Mouse (Mus musculus): ENCODE data around the gene Pradc1. TPM values are rescaled to one million over a fixed set of nuclear protein-coding genes. Genes with fewer than 3 reads are reported as not detected.

The Pradc1 gene
- 15.1 and 16.3 TPM in 2 replicates for polyA plus RNA-seq (2012; ENCODE audit: insufficient read depth, insufficient read length, missing spikeins)

DNA sequence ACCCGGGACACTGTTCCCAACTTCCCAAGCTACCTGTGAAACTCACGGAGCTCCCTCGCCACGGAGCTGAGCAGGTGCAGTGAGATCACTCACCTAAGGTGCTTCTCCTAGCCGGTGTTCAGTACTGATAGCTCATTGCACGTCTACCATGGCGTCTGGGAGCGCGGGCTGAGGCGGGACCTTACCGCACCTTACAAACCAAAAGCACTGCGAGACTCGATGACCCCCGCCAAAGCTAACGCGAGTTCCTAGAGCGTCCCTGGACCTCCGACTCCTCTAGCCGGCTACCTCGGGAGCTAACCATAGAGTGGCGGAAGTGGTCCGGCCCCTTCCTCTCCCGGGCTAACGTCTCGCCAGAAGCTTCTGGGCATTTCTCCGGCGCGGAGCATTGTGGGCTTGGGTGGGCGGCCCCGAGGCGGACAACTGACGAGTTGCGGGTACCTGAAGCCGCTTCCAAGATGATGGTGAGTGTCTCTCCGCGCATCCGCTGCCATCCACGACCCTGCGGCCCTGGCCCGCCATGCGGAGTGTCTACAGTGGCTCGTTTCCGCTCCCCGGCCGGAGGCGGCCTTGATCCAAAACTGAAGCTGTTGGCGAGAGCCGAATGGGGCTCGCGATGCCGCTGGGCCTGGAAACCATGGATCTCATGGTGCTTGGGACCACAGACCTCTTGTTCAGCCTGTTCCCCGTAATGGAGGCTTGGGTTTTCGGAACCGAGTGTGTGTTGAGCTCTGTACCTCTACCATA, at the start of gene Pradc1:
Gene Pradc1, minus strand, starts transcription at position 307 of the 747 bp plus-strand sequence.
- Histone ChIP-seq H3K4me3 (ENCODE audit: insufficient read depth, low read depth, low read length) (peak within 1 kb of the TSS; percentile 93), H3K27ac (replicated peaks; ENCODE audit: low read depth, low read length) (peak within 1 kb of the TSS; percentile 73), H3K4me1 (ENCODE audit: control insufficient read depth, insufficient read depth, insufficient read length, low read length) (peaks cover 5% of the 10 kb centered on the region; the same call in 1 of the 2 replicates)

DNA sequence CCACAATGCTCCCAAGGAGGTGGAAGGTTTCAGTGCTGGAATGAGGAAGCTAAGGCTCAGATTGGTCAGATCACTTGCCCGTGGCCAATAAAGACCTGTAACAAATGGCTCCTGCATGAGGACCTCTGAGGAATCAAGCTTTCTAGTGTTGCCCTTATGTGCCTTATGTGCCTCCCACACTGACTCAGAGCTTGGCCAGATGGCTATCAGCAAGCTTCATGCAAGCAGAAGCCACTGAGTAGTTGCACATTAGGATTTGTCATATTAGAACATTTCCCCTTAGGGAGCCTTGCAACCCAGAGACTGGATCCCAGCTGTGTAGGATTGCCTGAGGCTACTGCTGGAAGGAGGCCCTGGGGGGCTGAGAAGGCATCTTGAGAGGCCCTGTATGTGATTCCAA, 48.6 kb upstream of the Pradc1 start:
- Histone ChIP-seq H3K4me3 (ENCODE audit: insufficient read depth, low read depth, low read length) (no peak overlapping the region), H3K4me1 (ENCODE audit: control insufficient read depth, insufficient read depth, insufficient read length, low read length) (no peaks in the 10 kb centered on the region)

DNA sequence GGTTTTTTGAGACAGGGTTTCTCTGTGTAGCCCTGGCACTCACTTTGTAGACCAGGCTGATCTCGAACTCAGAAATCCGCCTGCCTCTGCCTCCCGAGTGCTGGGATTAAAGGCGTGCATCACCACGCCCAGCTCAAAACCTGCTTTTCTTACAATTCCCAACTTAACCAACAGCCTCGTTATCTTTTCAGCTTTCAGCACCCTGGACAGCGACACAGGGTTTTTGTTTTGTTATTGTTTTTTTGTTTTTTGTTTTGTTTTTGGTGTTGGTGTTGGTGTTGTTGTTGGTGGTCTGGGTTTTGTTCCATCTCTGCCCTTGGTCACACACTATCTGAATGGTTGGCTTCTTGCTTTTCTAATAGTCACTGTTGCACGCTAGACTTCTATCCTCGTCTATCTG, 46.4 kb upstream of the Pradc1 start:
- Histone ChIP-seq H3K4me3 (ENCODE audit: insufficient read depth, low read depth, low read length) (no peak overlapping the region), H3K4me1 (ENCODE audit: control insufficient read depth, insufficient read depth, insufficient read length, low read length) (no peaks in the 10 kb centered on the region), H3K27ac (replicated peaks; ENCODE audit: low read depth, low read length) (no peak overlapping the region)

More for the DNA sequence above, 48.6 kb upstream of the Pradc1 start:
- H3K27ac ChIP-seq (replicated peaks; ENCODE audit: low read depth, low read length) = no peak overlapping the region

DNA sequence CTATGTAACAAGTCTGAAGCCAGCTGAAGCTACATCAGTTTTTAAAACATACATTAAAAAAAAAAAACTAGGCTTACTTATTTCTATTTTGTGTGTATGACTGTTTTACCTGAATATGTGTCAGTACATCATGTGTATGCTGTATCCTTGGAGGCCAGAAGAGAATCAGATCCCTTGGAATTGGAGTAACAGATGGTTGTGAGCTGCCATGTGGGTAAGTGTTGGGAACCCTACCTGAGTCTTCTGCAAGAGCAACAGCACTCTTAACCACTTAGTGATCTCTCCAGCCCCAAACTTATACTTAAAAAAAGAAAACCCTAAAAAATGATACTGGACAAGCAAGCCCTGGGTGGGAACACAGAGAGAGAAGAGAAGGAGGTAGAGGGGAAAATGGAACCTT, 45.2 kb upstream of the Pradc1 start:
- Histone ChIP-seq H3K27ac (replicated peaks; ENCODE audit: low read depth, low read length) (no peak overlapping the region), H3K4me3 (ENCODE audit: insufficient read depth, low read depth, low read length) (no peak overlapping the region), H3K4me1 (ENCODE audit: control insufficient read depth, insufficient read depth, insufficient read length, low read length) (no peaks in the 10 kb centered on the region)

DNA sequence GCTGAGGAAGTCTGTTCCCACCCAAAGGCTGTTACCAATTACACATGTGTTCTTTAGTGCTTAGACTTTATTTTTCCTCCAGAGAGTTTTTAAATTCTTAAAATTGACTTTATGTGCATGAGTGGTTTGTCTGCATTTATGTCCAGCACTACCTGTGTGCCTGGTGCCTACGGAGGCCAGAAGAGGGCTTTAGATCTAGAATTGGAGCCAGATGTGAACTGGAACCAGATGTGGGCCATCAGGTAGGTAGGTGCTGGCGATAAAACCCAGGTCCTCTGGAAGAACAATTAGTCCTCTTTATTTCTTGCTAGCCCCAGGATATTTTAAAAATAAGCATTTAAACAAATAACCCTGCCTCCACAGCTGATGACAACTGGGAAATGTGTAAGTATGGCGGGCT, 39.8 kb upstream of the Pradc1 start:
- no peak overlapping the region for H3K4me3 ChIP-seq (ENCODE audit: insufficient read depth, low read depth, low read length)
- H3K4me1 ChIP-seq (ENCODE audit: control insufficient read depth, insufficient read depth, insufficient read length, low read length) = no peaks in the 10 kb centered on the region
- H3K27ac ChIP-seq (replicated peaks; ENCODE audit: low read depth, low read length) = no peak overlapping the region

DNA sequence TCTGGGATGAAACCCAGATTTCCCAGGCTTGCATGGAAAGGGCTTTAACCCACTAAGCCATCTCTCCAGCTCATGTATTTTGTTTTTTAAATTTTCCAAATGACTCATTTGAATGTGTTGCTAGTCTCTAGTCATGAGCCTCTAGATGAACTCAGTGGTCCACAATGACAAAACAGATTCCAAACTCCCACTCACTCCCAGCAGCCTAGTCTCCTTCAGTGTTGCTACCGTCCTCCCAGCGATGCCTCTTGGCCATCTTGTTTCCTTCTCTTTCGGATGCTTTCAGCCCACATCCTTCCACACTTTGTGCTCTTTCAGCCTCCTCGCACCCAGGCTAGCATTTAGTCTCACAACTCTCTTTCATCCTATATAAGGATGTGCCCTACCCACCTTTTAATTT, 38.5 kb upstream of the Pradc1 start:
- no peak overlapping the region for H3K27ac ChIP-seq (replicated peaks; ENCODE audit: low read depth, low read length)
- H3K4me3 ChIP-seq (ENCODE audit: insufficient read depth, low read depth, low read length) = no peak overlapping the region
- H3K4me1 ChIP-seq (ENCODE audit: control insufficient read depth, insufficient read depth, insufficient read length, low read length) = no peaks in the 10 kb centered on the region

DNA sequence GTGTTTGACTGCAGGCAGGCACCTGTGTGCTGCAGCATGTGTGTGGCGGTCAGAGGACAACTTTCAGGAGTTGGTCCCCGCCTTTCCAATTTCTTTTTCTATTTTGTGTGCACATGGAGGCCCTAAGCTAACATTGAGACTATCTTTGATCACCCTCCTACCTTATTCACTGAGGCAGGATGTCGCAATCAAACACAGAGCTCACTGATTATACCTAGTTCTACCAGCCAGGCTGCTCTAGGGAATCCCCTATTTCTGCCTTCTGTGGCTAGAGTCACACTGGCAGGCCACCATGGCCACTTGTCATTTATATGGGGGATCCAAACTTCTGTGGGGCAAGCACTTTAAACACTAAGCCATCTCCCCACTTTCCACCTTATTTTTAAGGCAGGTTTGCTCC, 37.9 kb upstream of the Pradc1 start:
- no peak overlapping the region for H3K27ac ChIP-seq (replicated peaks; ENCODE audit: low read depth, low read length)
- no peak overlapping the region for H3K4me3 ChIP-seq (ENCODE audit: insufficient read depth, low read depth, low read length)
- no peaks in the 10 kb centered on the region for H3K4me1 ChIP-seq (ENCODE audit: control insufficient read depth, insufficient read depth, insufficient read length, low read length)

DNA sequence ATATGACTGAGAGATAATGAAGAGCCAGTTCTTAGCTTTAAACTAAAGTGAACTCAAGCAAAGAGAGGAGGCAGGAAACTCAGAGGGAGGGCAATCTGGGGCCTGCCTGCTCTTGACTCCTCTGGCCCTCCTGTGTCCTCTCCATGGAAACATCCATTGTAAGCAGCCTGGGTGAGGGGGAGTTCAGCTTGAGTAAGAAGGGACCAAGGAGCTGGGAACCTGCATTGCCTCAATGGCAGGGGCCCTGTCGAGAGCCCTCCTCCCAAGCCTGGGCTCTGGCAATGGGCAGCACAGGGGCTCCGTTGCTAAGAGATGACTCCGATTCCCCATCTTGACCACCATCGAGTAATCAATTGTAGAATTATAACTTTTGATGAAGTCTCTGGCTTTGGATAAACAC, 36.7 kb upstream of the Pradc1 start:
- H3K4me3 ChIP-seq (ENCODE audit: insufficient read depth, low read depth, low read length) = no peak overlapping the region
- H3K27ac ChIP-seq (replicated peaks; ENCODE audit: low read depth, low read length) = no peak overlapping the region
- H3K4me1 ChIP-seq (ENCODE audit: control insufficient read depth, insufficient read depth, insufficient read length, low read length) = no peaks in the 10 kb centered on the region

DNA sequence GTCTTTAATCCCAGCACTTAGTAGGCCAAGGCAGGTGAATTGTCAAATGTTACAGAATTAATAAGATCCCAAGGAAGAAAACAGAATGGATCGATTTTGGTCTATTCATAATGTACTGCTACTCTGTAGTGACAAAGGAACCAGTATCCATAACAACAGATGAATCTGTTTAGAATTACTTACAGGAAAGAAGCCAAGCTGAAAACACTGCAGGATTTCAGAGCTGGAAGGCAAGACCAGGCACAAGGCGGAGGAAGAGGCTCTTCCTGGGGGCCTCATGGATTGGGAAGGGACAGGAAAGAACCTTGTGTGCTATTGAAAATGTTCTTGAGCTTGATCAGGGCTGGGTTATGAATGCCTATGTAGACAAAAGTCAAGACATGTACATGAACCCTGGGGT, 34.0 kb upstream of the Pradc1 start:
- no peak overlapping the region for H3K27ac ChIP-seq (replicated peaks; ENCODE audit: low read depth, low read length)
- no peak overlapping the region for H3K4me3 ChIP-seq (ENCODE audit: insufficient read depth, low read depth, low read length)
- no peaks in the 10 kb centered on the region for H3K4me1 ChIP-seq (ENCODE audit: control insufficient read depth, insufficient read depth, insufficient read length, low read length)

DNA sequence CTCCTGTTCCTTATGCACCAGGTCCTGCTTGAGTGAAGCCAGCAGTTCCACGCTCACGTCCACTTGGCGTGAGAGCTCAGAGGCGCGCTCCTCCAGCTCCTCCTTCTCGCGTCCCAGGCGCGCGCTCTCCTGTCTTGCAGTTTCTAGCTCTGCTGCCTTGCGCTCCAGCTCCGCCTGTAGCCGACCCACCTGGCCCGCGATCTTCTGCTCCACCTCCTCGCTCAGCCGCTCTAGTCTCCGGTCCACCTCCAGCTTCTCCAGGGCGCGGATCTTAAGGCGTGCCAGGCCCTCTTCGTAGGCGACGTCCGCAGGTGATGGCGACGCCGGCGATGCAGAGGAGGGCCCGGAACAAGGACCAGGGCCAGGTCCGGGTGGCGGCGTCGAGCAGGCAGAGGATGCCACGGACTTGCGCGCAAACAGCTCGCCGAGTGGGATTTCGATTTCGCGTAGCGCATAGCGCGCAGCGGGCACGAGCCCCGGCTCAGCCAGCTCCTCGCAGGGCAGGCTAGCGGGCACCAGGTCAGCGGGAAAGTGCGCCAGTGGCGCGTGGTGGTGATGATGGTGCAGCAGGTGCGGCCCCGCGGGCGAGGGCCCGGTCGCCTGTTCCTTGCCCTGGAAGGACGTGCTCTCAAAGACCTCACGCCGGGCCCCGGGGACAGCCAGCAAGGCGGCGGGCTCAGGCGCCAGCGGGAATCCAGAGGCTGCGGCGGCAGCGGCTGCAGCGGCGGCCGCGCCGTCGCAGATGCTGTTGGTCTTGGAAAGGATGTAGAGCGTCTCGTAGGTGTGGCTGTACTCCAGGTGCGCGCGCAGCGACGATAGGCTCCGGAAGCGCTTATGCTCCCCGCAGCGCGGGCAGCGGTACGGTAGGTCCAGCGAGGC, 32.3 kb upstream of the Pradc1 start:
- no peaks in the 10 kb centered on the region for H3K4me1 ChIP-seq (ENCODE audit: control insufficient read depth, insufficient read depth, insufficient read length, low read length)
- H3K27ac ChIP-seq (replicated peaks; ENCODE audit: low read depth, low read length) = no peak overlapping the region
- no peak overlapping the region for H3K4me3 ChIP-seq (ENCODE audit: insufficient read depth, low read depth, low read length)

DNA sequence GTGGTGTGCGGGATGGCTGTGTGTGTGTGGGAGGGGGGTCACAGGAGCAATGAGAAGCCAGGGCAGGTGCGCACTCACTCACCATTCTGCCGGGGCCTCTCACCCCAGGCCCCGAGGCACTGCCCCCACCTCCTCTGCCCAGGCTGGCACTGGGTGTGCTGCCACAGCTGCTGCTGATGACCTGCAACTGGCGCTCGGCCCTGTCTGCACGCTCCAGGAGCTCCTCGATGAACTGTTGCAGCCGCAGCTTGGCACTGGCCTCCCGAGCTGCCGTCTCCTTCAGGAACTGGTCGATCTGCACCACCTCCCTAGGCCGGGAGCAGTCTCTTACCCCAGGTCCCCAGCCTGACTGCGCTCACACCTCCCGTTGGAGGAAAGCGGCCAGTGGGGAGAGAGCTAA, 28.9 kb upstream of the Pradc1 start:
- Histone ChIP-seq H3K4me1 (ENCODE audit: control insufficient read depth, insufficient read depth, insufficient read length, low read length) (no peaks in the 10 kb centered on the region), H3K4me3 (ENCODE audit: insufficient read depth, low read depth, low read length) (no peak overlapping the region), H3K27ac (replicated peaks; ENCODE audit: low read depth, low read length) (no peak overlapping the region)

DNA sequence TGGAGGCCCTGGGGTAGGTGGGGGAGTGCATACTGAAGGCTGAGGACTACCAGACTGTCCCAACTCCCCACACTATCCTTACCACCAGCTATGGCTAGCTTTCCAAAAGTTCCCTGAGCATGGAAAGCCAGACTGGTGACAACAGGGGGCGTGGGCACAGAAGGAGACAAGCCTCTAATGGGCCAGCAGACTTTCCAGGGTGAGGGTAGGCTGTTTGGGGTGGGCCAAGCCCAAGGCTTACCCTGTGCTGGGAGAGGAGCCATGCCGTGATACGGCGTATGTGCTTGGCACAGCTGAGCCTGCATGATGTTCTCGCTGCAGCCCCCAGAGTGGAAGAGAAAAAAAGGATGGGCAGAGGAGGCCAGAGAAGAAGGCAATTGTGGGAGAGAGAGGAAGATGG, 28.2 kb upstream of the Pradc1 start:
- Histone ChIP-seq H3K4me1 (ENCODE audit: control insufficient read depth, insufficient read depth, insufficient read length, low read length) (no peaks in the 10 kb centered on the region), H3K27ac (replicated peaks; ENCODE audit: low read depth, low read length) (no peak overlapping the region), H3K4me3 (ENCODE audit: insufficient read depth, low read depth, low read length) (no peak overlapping the region)

DNA sequence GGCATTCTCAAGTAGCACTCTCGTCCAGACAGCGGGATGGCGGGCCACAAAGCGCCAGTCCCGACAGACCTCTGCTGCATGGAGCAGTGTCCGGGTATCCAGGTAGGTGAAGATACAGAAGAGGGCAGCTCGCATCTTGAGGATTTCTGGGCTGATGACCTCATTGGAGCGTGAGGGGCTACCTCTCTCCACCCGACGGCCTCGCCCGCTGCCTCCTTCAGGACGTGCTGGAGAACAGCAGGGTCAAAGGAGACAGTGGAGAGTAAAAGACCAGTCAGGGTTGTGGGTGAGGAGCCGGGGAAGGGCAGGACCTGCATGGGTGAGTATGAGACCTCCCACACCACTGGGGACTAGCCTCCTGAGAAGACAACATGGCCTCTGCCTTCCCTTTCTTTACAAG, 26.6 kb upstream of the Pradc1 start:
- Histone ChIP-seq H3K27ac (replicated peaks; ENCODE audit: low read depth, low read length) (no peak overlapping the region), H3K4me1 (ENCODE audit: control insufficient read depth, insufficient read depth, insufficient read length, low read length) (no peaks in the 10 kb centered on the region), H3K4me3 (ENCODE audit: insufficient read depth, low read depth, low read length) (no peak overlapping the region)

DNA sequence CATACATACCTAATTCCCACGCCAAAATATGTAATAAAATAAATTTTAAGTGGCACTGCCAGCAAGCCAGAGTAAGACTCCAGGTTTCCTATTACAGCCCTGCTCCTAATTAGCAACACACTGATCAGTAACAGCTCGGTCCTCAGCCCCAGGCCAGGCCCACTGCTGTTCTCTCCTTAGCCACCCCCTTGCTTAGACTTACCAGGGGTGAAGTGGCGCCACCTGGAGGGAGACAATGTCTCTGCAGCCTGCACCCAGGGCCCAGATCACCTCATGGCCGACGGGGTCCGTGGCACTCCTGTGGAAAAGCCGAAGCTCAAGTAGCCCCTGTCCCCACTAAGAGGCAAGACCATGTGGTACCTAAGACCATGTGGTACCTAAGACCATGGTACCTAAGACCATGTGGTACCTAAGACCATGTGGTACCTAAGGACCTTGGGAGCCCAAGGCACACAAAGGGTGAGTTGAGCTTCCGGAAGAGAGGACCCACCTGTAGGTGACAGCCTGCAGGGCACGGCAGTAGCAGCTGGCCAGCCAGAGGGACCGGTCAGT, 25.7 kb upstream of the Pradc1 start:
- no peak overlapping the region for H3K27ac ChIP-seq (replicated peaks; ENCODE audit: low read depth, low read length)
- H3K4me3 ChIP-seq (ENCODE audit: insufficient read depth, low read depth, low read length) = no peak overlapping the region
- H3K4me1 ChIP-seq (ENCODE audit: control insufficient read depth, insufficient read depth, insufficient read length, low read length) = no peaks in the 10 kb centered on the region

DNA sequence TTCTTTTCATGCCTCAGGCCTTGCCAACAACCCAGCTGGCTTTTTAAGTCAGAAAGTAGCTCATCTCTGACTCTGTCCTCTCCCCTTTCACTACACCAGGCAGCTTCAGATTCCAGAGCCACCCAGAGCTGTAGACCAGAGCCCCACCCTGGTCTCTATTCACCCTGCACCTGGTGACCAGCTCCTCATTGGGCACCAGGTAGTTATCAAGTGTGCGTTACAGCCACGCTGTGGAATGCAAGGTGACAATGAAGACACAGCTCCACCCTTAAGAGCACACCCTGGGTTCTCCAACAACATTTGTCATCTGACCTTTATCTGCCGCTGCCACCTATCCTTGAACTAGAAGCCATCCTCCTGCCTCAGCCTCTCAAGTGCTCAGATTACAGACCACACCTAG, 23.8 kb upstream of the Pradc1 start:
- Histone ChIP-seq H3K4me3 (ENCODE audit: insufficient read depth, low read depth, low read length) (no peak overlapping the region), H3K4me1 (ENCODE audit: control insufficient read depth, insufficient read depth, insufficient read length, low read length) (no peaks in the 10 kb centered on the region), H3K27ac (replicated peaks; ENCODE audit: low read depth, low read length) (no peak overlapping the region)

Measured in brown adipose tissue, adult 24 weeks (tissue).